Mouse (Mus musculus) stomach, postnatal 0 days (tissue): ENCODE data around the gene Olfr1499. TPM values are rescaled to one million over a fixed set of nuclear protein-coding genes. Genes with fewer than 3 reads are reported as not detected.
A peak's percentile ranks its signal among the peaks of the same experiment; 100 is the strongest.
"Not testable (repeated sequence)": the region's sequence is repeated elsewhere in the genome, so short reads cannot be mapped to it uniquely, and the experiment has no call there.

Source experiments
- ATAC-seq: fragments of 200-750 bp; cut with Nextera tagmentation; 2 replicates; pipeline ENCODE4 v1.8.0; 2017; ENCODE audit not compliant: low FRiP score, low TSS enrichment
- DNase-seq: peaks from one replicate; pipeline ENCODE4 v3.0.0-alpha.2; 2016; ENCODE audit warnings: low spot score
- H3K27ac ChIP-seq: fragments of 300-500 bp; sonication (generic); replicated peaks from 2 replicates; pipeline ENCODE4 v1.5.1; 2014; ENCODE audit warnings: mild to moderate bottlenecking, control low read depth
- H3K27me3 ChIP-seq: fragments of 300-500 bp; sonication (generic); 2 replicates; pipeline ENCODE4 v1.6.1; 2014; ENCODE audit warnings: low read length; ENCODE audit not compliant: control insufficient read depth, insufficient read depth
- H3K36me3 ChIP-seq: fragments of 300-500 bp; sonication (generic); 2 replicates; pipeline ENCODE4 v1.6.1; 2014; ENCODE audit warnings: low read length, mixed read lengths; ENCODE audit not compliant: control insufficient read depth, insufficient read depth
- H3K4me1 ChIP-seq: fragments of 300-500 bp; sonication (generic); replicated peaks from 2 replicates; pipeline ENCODE4 v1.6.1; 2014; ENCODE audit warnings: antibody characterized with exemption; ENCODE audit not compliant: control insufficient read depth, insufficient read depth
- H3K4me2 ChIP-seq: fragments of 300-500 bp; sonication (generic); replicated peaks from 2 replicates; pipeline ENCODE4 v1.6.1; 2014; ENCODE audit warnings: low read depth, mild to moderate bottlenecking, control low read depth, moderate library complexity
- H3K4me3 ChIP-seq: fragments of 300-500 bp; sonication (generic); 2 replicates; pipeline ENCODE4 v1.5.1; 2014; ENCODE audit warnings: low read depth, low read length, control low read depth
- H3K9ac ChIP-seq: fragments of 300-500 bp; sonication (generic); 2 replicates; pipeline ENCODE4 v1.6.1; 2014; ENCODE audit warnings: mild to moderate bottlenecking, low read length, control low read depth, mixed read lengths
- H3K9me3 ChIP-seq: fragments of 300-500 bp; sonication (generic); 2 replicates; pipeline ENCODE4 v1.6.1; 2016; ENCODE audit warnings: low read length; ENCODE audit not compliant: control insufficient read depth
- CTCF ChIP-seq: IDR thresholded peaks from 2 replicates; pipeline ENCODE4 v1.5.1; 2016; ENCODE audit warnings: antibody characterized with exemption, low read depth, mild to moderate bottlenecking, moderate library complexity
- EP300 ChIP-seq: optimal IDR thresholded peaks from 2 replicates; pipeline ENCODE3; 2016; ENCODE audit warnings: antibody characterized with exemption
- whole genome bisulfite sequencing: fragments of 180-500 bp; shearing (Covaris S2); extraction: QIAGEN DNeasy Blood & Tissue Kit; methylation state at CpG from one replicate; pipeline ENCODE4 v1.1.7; 2014; 5-methylcytosine and 5-hydroxymethylcytosine counted together
- polyA plus RNA-seq: library from polyadenylated mRNA; unstranded; fragments of >200 nt; fragmentation: Nextera tagmentation; extraction: Ambion mirVana; gene quantifications from 2 replicates; pipeline ENCODE4 v1.2.1, GENCODE M21; 2015

Gene Olfr1499
- polyA plus RNA-seq, 1 experiment from 2014 or later = not detected

- WGBS = 25% methylated on average over 5 of the region's 5 CpGs
- Histone ChIP-seq H3K27ac (no peak overlapping the region), H3K4me1 (no peaks in the 10 kb centered on the region), H3K9me3 (no peaks in the 10 kb centered on the region), H3K4me2 (no peak overlapping the region), H3K4me3 (no peak overlapping the region), H3K36me3 (no peaks in the 10 kb centered on the region), H3K27me3 (no peaks in the 10 kb centered on the region), H3K9ac (no peak overlapping the region)
- DNase-seq (no peak), ATAC-seq (no peak)
- TF ChIP-seq EP300 (no peak), CTCF (peak; percentile 60)
Observed at GRCm38 (mm10) chr19:13818827-13819226, 420 bp downstream of the Olfr1499 start.

- H3K27me3 ChIP-seq = no peaks in the 10 kb centered on the region
- 57% methylated on average over 2 of the region's 2 CpGs for WGBS
- no peak overlapping the region for H3K4me2 ChIP-seq
- TF ChIP-seq EP300 = no peak
- TF ChIP-seq CTCF = peak; percentile 38
- H3K4me1 ChIP-seq = no peaks in the 10 kb centered on the region
- H3K27ac ChIP-seq = no peak overlapping the region
- no peak overlapping the region for H3K4me3 ChIP-seq
- no peak for ATAC-seq
- no peak for DNase-seq
- no peaks in the 10 kb centered on the region for H3K36me3 ChIP-seq
- H3K9me3 ChIP-seq = no peaks in the 10 kb centered on the region
- no peak overlapping the region for H3K9ac ChIP-seq
Observed at GRCm38 (mm10) chr19:13812823-13813222, 6.4 kb downstream of the Olfr1499 start.

GRCm38 (mm10) chr19:13805486-13805885 is 13.8 kb downstream of the Olfr1499 start:
- not testable (repeated sequence) for ATAC-seq, DNase-seq

GRCm38 (mm10) chr19:13798102-13798501 is 21.1 kb downstream of the Olfr1499 start, which contains the start of gene Olfr1497:
Gene Olfr1497, minus strand, starts transcription at chr19:13798202.
- Histone ChIP-seq H3K9me3 (no peaks in the 10 kb centered on the region), H3K36me3 (no peaks in the 10 kb centered on the region), H3K9ac (no peak within 1 kb of the TSS), H3K4me1 (no peaks in the 10 kb centered on the region), H3K4me2 (no peak within 1 kb of the TSS), H3K27me3 (no peaks in the 10 kb centered on the region), H3K27ac (no peak within 1 kb of the TSS), H3K4me3 (no peak within 1 kb of the TSS)
- ATAC-seq (no peak), DNase-seq (no peak)
- TF ChIP-seq EP300 (no peak), CTCF (no peak)

More at GRCm38 (mm10) chr19:13805486-13805885, 13.8 kb downstream of the Olfr1499 start:
- H3K36me3 ChIP-seq, H3K27me3 ChIP-seq, H3K9ac ChIP-seq, H3K4me3 ChIP-seq, H3K27ac ChIP-seq, H3K9me3 ChIP-seq, H3K4me2 ChIP-seq, H3K4me1 ChIP-seq: not testable (repeated sequence)
- WGBS = 58% methylated on average over 1 of the region's 1 CpGs

GRCm38 (mm10) chr19:13777578-13777977 is 41.7 kb downstream of the Olfr1499 start, which contains the start of gene Olfr1496:
Gene Olfr1496, plus strand, starts transcription at chr19:13777878.
- H3K4me2 ChIP-seq = no peak within 1 kb of the TSS

GRCm38 (mm10) chr19:13768565-13769276 is 50.5 kb downstream of the Olfr1499 start:
- H3K27ac ChIP-seq = no peak overlapping the region
- TF ChIP-seq CTCF (no peak), EP300 (no peak)
- no peaks in the 10 kb centered on the region for H3K4me1 ChIP-seq
- H3K27me3 ChIP-seq = no peaks in the 10 kb centered on the region
- H3K9me3 ChIP-seq = no peaks in the 10 kb centered on the region
- H3K4me2 ChIP-seq = no peak overlapping the region
- H3K4me3 ChIP-seq = no peak overlapping the region
- ATAC-seq (no peak), DNase-seq (no peak)
- WGBS = 88% methylated on average over 9 of the region's 9 CpGs
- H3K36me3 ChIP-seq = no peaks in the 10 kb centered on the region
- no peak overlapping the region for H3K9ac ChIP-seq

More at GRCm38 (mm10) chr19:13777578-13777977, 41.7 kb downstream of the Olfr1499 start, which contains the start of gene Olfr1496:
- Histone ChIP-seq H3K27ac (no peak within 1 kb of the TSS), H3K4me1 (no peaks in the 10 kb centered on the region), H3K9ac (no peak within 1 kb of the TSS), H3K36me3 (no peaks in the 10 kb centered on the region), H3K4me3 (no peak within 1 kb of the TSS), H3K9me3 (no peaks in the 10 kb centered on the region), H3K27me3 (no peaks in the 10 kb centered on the region)
- ATAC-seq = no peak
- WGBS = 71% methylated on average over 1 of the region's 1 CpGs
- no peak for DNase-seq
- no peak for TF ChIP-seq CTCF
- TF ChIP-seq EP300 = no peak
